Mouse (Mus musculus): ENCODE measurements around the gene Polr3gl.

GRCm38 (mm10) chr3:96636448-96636847, 42.5 kb upstream of the Polr3gl start:
- no peak for TF ChIP-seq CTCF (IDR thresholded peaks at IDR 0.05; ENCODE audit: low read depth)
- no peak for TF ChIP-seq EP300 (IDR thresholded peaks at IDR 0.05; ENCODE audit: low read depth)
